Mouse (Mus musculus): Measurements from ENCODE around the gene Cryzl2. TPM values are rescaled to one million over a fixed set of nuclear protein-coding genes. Genes with fewer than 3 reads are reported as not detected.

The Cryzl2 gene
- polyA plus RNA-seq, 1 experiment from 2014 or later: 10.3 TPM

Other genes starting within 250 kb of the Cryzl2 start
- 0.83 and 1.4 TPM in 2 replicates for gene Rasal2, start 46.0 kb upstream of the Cryzl2 start, polyA plus RNA-seq (2015; fragmentation: Nextera tagmentation; extraction: Ambion mirVana)
- 7.4 and 9.3 TPM in 2 replicates for gene Sec16b, start 48.2 kb downstream of the Cryzl2 start, polyA plus RNA-seq (2015; fragmentation: Nextera tagmentation; extraction: Ambion mirVana)